Mouse (Mus musculus): Measurements from ENCODE around the gene Grem1. TPM values are rescaled to one million over a fixed set of nuclear protein-coding genes. Genes with fewer than 3 reads are reported as not detected.

Grem1 gene
- polyA plus RNA-seq, 1 experiment from 2014 or later: 0.13 TPM

DNA sequence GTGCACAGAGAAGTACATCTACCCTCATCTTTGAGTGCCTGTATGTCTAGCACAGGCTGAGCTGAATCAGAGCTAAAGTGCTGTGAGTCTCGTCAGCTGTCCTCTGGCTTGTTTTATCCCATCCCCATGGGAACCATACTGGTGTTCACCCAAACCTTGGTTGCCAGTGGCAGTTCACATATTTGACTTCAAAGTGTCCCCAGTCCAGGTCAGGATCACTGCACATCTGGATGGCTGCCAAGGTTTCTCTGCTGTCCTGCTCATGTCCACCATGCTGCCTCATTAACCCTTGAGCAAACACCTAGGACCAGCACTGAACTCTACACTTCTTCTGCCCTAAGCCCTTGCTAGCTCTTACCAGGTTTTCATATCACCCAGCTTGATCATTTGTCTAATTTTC lies 7.4 kb upstream of the Grem1 start:
- Histone ChIP-seq H3K9ac (replicated peaks; ENCODE audit: low read depth) (no peak overlapping the region), H3K4me1 (ENCODE audit: insufficient read depth, low read depth, low read length) (no peaks in the 10 kb centered on the region), H3K36me3 (ENCODE audit: insufficient read depth, low read length) (no peaks in the 10 kb centered on the region), H3K4me2 (replicated peaks; ENCODE audit: low read depth, low read length) (no peak overlapping the region), H3K27me3 (replicated peaks; ENCODE audit: insufficient read depth, low read length) (no peaks in the 10 kb centered on the region), H3K4me3 (ENCODE audit: low read depth, low read length) (no peak overlapping the region), H3K9me3 (ENCODE audit: low read length) (no peaks in the 10 kb centered on the region), H3K27ac (ENCODE audit: low read length) (no peak overlapping the region)
- WGBS: 25% methylated on average over 1 of the region's 1 CpGs
- no peak for ATAC-seq
- TF ChIP-seq EP300 (IDR thresholded peaks at IDR 0.05) (no peak), CTCF (IDR thresholded peaks at IDR 0.05) (no peak)
- DNase-seq (ENCODE audit: low spot score): no peak

DNA sequence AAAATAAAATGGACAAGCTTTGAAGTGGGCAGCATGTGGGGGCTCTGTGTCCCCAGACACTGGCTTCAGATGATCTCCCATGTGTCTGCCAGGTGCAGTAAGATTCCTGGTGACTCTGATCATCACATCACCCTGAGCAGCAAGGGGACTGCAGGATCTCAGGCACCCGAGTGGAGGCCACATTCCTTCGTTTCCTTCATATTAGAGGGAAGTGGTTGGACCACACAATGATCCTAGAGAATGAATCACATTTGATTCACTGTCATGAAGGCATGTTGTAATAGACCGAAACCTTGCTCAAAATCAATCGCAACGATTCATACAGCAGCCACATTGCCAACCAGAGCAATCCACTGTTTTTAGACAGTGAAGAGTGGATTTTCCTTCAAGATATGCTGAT lies 6.5 kb upstream of the Grem1 start:
- Histone ChIP-seq H3K9me3 (ENCODE audit: low read length) (no peaks in the 10 kb centered on the region), H3K36me3 (ENCODE audit: insufficient read depth, low read length) (no peaks in the 10 kb centered on the region), H3K4me2 (replicated peaks; ENCODE audit: low read depth, low read length) (no peak overlapping the region), H3K27ac (ENCODE audit: low read length) (no peak overlapping the region), H3K9ac (replicated peaks; ENCODE audit: low read depth) (no peak overlapping the region), H3K4me1 (ENCODE audit: insufficient read depth, low read depth, low read length) (no peaks in the 10 kb centered on the region), H3K27me3 (replicated peaks; ENCODE audit: insufficient read depth, low read length) (no peaks in the 10 kb centered on the region), H3K4me3 (ENCODE audit: low read depth, low read length) (no peak overlapping the region)
- TF ChIP-seq EP300 (IDR thresholded peaks at IDR 0.05): no peak
- TF ChIP-seq CTCF (IDR thresholded peaks at IDR 0.05): no peak
- ATAC-seq (no peak), DNase-seq (ENCODE audit: low spot score) (no peak)
- 71% methylated on average over 5 of the region's 5 CpGs for WGBS

DNA sequence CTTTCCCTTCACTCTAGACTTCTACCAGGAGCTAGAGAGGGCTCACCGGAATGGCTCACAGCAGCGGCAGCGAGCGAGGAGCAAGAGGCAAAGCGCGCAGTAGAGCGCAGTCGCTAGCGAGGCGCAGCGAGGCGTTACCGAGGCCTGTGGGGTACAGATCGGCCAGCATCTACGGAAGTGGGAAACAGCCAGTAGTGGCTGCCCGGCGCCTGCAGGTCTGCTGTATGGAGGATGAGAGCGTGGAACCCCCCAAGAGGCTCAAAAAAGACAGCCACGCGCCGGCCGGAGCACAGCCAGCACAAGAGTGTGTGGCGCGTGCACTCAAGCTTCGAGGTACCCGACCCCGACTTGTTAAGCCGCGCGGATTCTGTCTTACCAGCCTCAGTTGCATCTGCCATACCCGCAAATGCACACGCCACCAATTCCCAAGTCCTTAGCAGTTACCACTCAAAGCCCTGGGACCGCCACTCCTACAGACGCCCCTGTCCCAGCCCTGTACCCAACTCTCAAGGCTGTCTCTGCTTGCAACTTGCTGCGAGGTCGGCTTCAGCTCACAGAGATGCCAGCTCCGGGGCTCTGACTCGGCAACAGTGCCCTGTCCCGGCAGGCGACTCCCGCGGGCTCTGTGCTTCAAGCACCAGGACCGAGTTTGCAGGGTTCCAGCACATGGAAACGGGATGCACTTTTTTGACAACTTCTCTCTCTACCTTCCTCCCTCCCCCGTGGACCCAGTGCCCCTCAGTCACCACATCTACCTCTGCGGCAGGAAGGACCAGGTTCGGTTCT lies 728 bp downstream of the Grem1 start:
- ATAC-seq (no peak), DNase-seq (ENCODE audit: low spot score) (no peak)
- TF ChIP-seq CTCF (IDR thresholded peaks at IDR 0.05): no peak
- no peak for TF ChIP-seq EP300 (IDR thresholded peaks at IDR 0.05)
- H3K4me1 ChIP-seq (ENCODE audit: insufficient read depth, low read depth, low read length): peaks cover 8% of the 10 kb centered on the region; the same call in 1 of the 2 replicates
- peaks cover 27% of the 10 kb centered on the region for H3K27me3 ChIP-seq (replicated peaks; ENCODE audit: insufficient read depth, low read length)
- no peaks in the 10 kb centered on the region for H3K9me3 ChIP-seq (ENCODE audit: low read length)
- peak overlapping the region; percentile 48 for H3K4me2 ChIP-seq (replicated peaks; ENCODE audit: low read depth, low read length)
- no peaks in the 10 kb centered on the region for H3K36me3 ChIP-seq (ENCODE audit: insufficient read depth, low read length)
- no peak overlapping the region for H3K9ac ChIP-seq (replicated peaks; ENCODE audit: low read depth)
- no peak overlapping the region for H3K27ac ChIP-seq (ENCODE audit: low read length)
- H3K4me3 ChIP-seq (ENCODE audit: low read depth, low read length): peak overlapping the region; percentile 19; the same call in 1 of the 2 replicates
- WGBS: 1% methylated on average over 47 of the region's 47 CpGs

DNA sequence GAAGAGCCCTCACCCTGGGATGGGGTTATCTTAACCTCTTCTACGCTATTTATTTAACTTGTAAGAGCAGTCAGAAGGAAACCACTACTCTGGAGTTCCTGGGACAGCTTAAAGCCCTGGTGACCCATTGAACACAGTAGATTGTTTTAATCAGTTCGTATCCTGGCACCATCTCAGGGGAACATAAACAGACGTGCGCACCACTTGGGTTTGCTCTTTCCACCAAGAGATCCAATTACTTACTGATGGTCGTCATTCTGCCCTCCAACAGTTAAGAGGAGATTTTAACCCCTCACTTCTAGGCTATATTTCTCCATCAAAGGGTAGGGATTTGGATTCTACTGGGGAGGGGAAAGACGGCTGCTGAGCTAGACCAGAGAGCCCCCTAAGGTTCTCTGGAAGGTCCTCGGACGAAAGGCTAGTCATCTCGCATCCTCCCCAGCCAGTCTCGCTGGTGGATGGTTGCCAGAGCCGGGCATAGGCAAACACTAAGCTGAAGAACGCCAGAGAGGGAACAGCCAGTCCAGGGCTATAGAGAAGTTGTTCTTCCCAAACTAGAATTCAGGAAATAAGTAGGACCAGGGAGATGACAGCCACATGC lies 1.4 kb downstream of the Grem1 start:
- Histone ChIP-seq H3K4me1 (ENCODE audit: insufficient read depth, low read depth, low read length) (peaks cover 8% of the 10 kb centered on the region; the same call in 1 of the 2 replicates), H3K4me2 (replicated peaks; ENCODE audit: low read depth, low read length) (peak overlapping the region; percentile 48), H3K4me3 (ENCODE audit: low read depth, low read length) (peak overlapping the region; percentile 19; the same call in 1 of the 2 replicates), H3K27ac (ENCODE audit: low read length) (no peak overlapping the region), H3K9ac (replicated peaks; ENCODE audit: low read depth) (no peak overlapping the region), H3K36me3 (ENCODE audit: insufficient read depth, low read length) (no peaks in the 10 kb centered on the region), H3K27me3 (replicated peaks; ENCODE audit: insufficient read depth, low read length) (peaks cover 27% of the 10 kb centered on the region), H3K9me3 (ENCODE audit: low read length) (no peaks in the 10 kb centered on the region)
- 2% methylated on average over 12 of the region's 12 CpGs for WGBS
- DNase-seq (ENCODE audit: low spot score): no peak
- ATAC-seq: no peak
- TF ChIP-seq CTCF (IDR thresholded peaks at IDR 0.05) (no peak), EP300 (IDR thresholded peaks at IDR 0.05) (no peak)

DNA sequence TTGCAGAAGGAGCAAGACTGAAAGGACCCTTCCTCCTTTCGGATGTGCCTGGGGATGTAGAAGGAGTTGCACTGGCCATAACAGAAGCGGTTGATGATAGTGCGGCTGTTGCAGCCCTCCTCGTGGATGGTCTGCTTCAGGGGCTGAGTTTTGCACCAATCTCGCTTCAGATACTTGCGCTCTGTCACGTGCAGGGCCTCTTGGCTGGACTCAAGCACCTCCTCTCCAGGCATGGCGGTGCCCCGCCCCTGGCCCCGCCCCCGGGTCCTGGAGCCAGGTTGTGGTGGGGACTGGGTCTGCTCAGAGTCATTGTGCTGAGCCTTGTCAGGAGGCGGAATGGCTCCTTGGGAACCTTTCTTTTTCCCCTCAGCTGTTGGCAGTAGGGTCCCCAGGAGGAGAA lies 8.7 kb downstream of the Grem1 start:
- H3K27ac ChIP-seq (ENCODE audit: low read length): no peak overlapping the region
- TF ChIP-seq EP300 (IDR thresholded peaks at IDR 0.05): no peak
- TF ChIP-seq CTCF (IDR thresholded peaks at IDR 0.05): no peak
- ATAC-seq (no peak), DNase-seq (ENCODE audit: low spot score) (no peak)
- H3K4me1 ChIP-seq (ENCODE audit: insufficient read depth, low read depth, low read length): no peaks in the 10 kb centered on the region
- no peak overlapping the region for H3K4me3 ChIP-seq (ENCODE audit: low read depth, low read length)
- 77% methylated on average over 12 of the region's 12 CpGs for WGBS
- H3K27me3 ChIP-seq (replicated peaks; ENCODE audit: insufficient read depth, low read length): no peaks in the 10 kb centered on the region
- no peak overlapping the region for H3K4me2 ChIP-seq (replicated peaks; ENCODE audit: low read depth, low read length)
- no peaks in the 10 kb centered on the region for H3K9me3 ChIP-seq (ENCODE audit: low read length)
- no peak overlapping the region for H3K9ac ChIP-seq (replicated peaks; ENCODE audit: low read depth)
- H3K36me3 ChIP-seq (ENCODE audit: insufficient read depth, low read length): no peaks in the 10 kb centered on the region

DNA sequence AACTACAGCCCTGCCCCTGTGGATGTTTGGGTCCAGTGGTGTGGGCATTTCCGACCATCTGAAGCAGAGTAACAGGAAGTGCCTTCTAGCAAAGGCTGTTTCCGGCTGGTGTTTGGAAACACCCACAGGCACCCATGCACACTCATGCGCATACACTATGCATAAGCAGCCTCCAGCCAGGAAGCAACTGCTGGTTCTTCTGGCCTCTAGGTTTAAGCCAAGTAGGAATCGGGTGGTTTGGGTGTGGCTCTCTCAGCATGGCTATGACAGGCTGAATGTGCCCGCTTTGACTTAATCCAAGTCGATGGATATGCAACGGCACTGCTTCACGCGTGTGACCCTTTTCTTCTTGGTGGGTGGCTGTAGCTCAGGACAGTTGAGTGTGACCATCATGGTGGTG lies 9.1 kb downstream of the Grem1 start:
- Histone ChIP-seq H3K9me3 (ENCODE audit: low read length) (no peaks in the 10 kb centered on the region), H3K4me3 (ENCODE audit: low read depth, low read length) (no peak overlapping the region), H3K36me3 (ENCODE audit: insufficient read depth, low read length) (no peaks in the 10 kb centered on the region), H3K9ac (replicated peaks; ENCODE audit: low read depth) (no peak overlapping the region), H3K27ac (ENCODE audit: low read length) (no peak overlapping the region), H3K4me2 (replicated peaks; ENCODE audit: low read depth, low read length) (no peak overlapping the region), H3K4me1 (ENCODE audit: insufficient read depth, low read depth, low read length) (no peaks in the 10 kb centered on the region), H3K27me3 (replicated peaks; ENCODE audit: insufficient read depth, low read length) (no peaks in the 10 kb centered on the region)
- WGBS: 86% methylated on average over 9 of the region's 9 CpGs
- DNase-seq (ENCODE audit: low spot score) (no peak), ATAC-seq (no peak)
- TF ChIP-seq CTCF (IDR thresholded peaks at IDR 0.05) (no peak), EP300 (IDR thresholded peaks at IDR 0.05) (no peak)
